Mouse (Mus musculus) cerebellum, adult 2 months (tissue): ENCODE results near the gene Cyp1a2. TPM values are rescaled to one million over a fixed set of nuclear protein-coding genes. Genes with fewer than 3 reads are reported as not detected.

Experiments used
- DNase-seq, 2 experiments: peaks; one replicate each; pipeline ENCODE4 v3.0.0; 2021
- H3K27ac ChIP-seq: fragments of 200-500 bp; 2 replicates; pipeline ENCODE4 v1.5.1; 2012; ENCODE audit warnings: low read length, control low read depth, inconsistent platforms; ENCODE audit not compliant: insufficient read depth
- H3K27me3 ChIP-seq: fragments of 200-500 bp; 2 replicates; pipeline ENCODE4 v1.6.1; 2012; ENCODE audit warnings: inconsistent platforms, mild to moderate bottlenecking, low read length, moderate library complexity; ENCODE audit not compliant: control insufficient read depth, insufficient read depth
- H3K4me1 ChIP-seq: fragments of 200-500 bp; 2 replicates; pipeline ENCODE4 v1.6.1; 2011; ENCODE audit warnings: low read length; ENCODE audit not compliant: control insufficient read depth, insufficient read depth
- H3K4me3 ChIP-seq: fragments of 200-500 bp; replicated peaks from 2 replicates; pipeline ENCODE3; 2011; ENCODE audit warnings: mild to moderate bottlenecking, low read depth, low read length, control low read depth; ENCODE audit not compliant: insufficient read depth
- CTCF ChIP-seq: fragments of 200-500 bp; IDR thresholded peaks from 2 replicates; pipeline ENCODE4 v1.5.1; 2011; ENCODE audit warnings: low read depth, mild to moderate bottlenecking, control low read depth, low read length, moderate library complexity, borderline replicate concordance; ENCODE audit not compliant: insufficient read depth
- POLR2A ChIP-seq: fragments of 200-500 bp; IDR thresholded peaks from 2 replicates; pipeline ENCODE4 v1.6.1; 2011; ENCODE audit warnings: low read length, control low read depth, borderline replicate concordance; ENCODE audit not compliant: insufficient read depth
- WGBS: fragments of 180-500 bp; shearing (Covaris S2); methylation state at CpG from one replicate; pipeline ENCODE4 v1.1.7; 2018; 5-methylcytosine and 5-hydroxymethylcytosine counted together
- polyA plus RNA-seq: library from polyadenylated mRNA; depleted of rRNA; stranded (reverse); fragments of >200 nt; gene quantifications from 2 replicates; pipeline ENCODE4 v1.2.3, GENCODE M21; 2012

Gene Cyp1a2
- polyA plus RNA-seq, 1 experiment, result not detected

DNA sequence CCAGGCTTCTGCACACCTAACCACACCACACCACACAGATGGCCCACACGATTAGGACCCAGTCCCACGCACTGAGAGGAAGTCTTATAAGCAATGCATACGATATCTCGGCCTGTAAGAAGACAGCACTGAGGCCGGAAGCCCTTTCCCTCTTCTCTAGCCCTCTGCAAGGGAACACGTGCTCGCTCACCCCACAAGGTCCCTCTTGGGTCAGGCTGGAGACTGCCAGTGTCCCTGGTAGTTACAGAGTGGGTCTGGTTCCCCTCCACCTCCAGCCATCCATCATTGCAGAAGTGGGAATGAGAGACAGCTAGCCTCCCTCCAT is 39.7 kb downstream of the Cyp1a2 start:
- WGBS, result 43% methylated on average over 7 of the region's 7 CpGs
- Histone ChIP-seq H3K27ac (no peak overlapping the region), H3K4me1 (peaks cover 25% of the 10 kb centered on the region), H3K27me3 (no peaks in the 10 kb centered on the region), H3K4me3 (peak overlapping the region; percentile 19)
- DNase-seq, result no peak
- TF ChIP-seq CTCF (no peak), POLR2A (no peak)

DNA sequence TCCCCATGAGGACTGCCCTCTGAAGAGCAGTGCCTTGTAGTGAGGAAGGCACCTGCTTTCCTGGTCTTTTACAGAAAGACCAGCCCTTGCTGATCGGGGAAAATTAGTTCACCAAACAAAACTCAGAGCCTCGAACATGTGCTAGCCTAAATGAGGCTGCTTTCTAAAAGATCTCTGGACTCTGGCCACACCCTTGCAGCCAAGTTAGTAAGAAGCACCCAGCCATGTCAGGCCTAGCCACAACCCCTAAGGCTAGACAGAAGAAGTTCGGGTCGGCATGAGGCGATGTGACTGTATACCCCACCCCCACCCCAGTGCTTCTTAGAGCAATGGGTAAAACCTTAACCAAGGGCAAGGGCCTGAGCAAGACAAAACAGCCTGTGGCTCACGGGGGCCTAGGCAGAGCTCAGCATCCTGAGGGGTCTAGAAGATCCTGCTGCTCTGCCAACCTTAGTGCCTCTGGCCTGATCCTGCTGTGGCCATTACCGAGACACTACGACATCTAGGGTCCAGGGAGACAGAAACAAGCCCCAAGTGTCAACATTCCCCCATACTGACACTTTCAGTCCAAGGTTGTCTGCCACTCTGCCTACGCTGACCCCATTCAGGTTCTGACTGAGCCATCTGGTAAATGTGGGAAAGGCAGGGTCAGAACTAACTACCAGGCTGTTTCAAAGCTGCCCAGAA is 40.2 kb downstream of the Cyp1a2 start:
- 43% methylated on average over 9 of the region's 9 CpGs for WGBS
- no peaks in the 10 kb centered on the region for H3K27me3 ChIP-seq
- DNase-seq, result no peak
- H3K27ac ChIP-seq, result no peak overlapping the region
- peak overlapping the region; percentile 19 for H3K4me3 ChIP-seq
- TF ChIP-seq CTCF (no peak), POLR2A (no peak)
- H3K4me1 ChIP-seq, result peaks cover 29% of the 10 kb centered on the region

DNA sequence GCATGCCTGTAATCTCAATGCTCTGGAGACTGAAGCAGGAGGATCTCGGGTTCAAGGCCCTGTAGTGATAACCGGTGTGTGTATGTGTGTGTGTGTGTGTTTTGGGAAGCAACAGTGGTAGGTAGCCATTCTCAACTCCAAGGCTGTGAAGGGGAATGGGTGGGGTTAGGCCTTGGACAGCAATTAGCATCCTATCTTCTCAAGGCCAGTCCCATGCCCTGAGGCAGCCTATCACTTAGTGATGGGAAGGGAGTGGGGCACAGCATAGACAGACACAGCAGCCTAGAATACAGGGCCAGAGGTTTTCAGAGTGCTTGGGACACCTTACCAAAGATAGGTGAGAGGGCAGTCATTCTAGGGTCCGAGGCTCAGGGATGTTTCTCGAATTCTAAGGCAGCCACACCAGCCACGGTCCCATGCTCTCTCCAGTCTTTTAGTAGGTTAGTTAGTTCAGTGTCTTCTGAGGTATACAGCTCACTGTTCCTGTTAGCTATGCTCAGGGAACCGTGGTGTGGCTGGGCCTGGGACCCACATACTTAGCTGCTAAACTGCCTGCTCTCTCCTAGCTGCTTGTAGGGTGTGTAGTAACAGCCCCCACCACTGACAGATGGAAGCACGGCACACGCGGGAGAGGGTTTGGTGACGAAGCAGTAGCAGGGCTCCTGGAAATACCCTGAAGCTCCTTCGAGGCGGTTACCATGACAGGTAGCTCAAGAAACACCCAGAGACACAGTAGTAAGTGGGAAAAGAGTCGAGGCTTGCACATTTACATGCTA is 41.5 kb downstream of the Cyp1a2 start:
- TF ChIP-seq POLR2A (no peak), CTCF (no peak)

DNA sequence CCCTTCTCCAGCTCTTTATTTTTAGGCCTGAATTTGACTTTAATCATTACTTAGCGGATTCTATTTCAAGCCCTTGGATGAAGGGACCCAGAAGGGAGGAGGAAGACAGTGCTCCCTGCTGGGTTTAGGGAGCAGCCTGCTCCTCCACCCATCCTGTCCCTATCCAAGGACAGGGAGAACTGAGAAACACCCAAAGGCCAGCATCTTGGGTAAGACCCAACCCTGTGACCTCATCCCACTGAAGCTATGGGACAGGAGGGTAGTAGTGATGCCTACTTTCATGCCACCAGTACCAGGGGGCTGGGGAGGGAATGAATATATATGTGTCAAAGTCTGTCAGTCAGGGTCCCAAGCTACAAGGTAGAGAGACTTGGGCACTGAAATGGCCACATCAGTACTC is 42.5 kb downstream of the Cyp1a2 start:
- WGBS, result 83% methylated on average over 1 of the region's 1 CpGs
- Histone ChIP-seq H3K27ac (no peak overlapping the region), H3K4me3 (no peak overlapping the region), H3K4me1 (peaks cover 41% of the 10 kb centered on the region), H3K27me3 (no peaks in the 10 kb centered on the region)
- no peak for DNase-seq
- TF ChIP-seq CTCF, result no peak
- no peak for TF ChIP-seq POLR2A

More for the DNA sequence above, 41.5 kb downstream of the Cyp1a2 start:
- peaks cover 41% of the 10 kb centered on the region for H3K4me1 ChIP-seq
- no peak overlapping the region for H3K27ac ChIP-seq
- DNase-seq, result no peak
- no peaks in the 10 kb centered on the region for H3K27me3 ChIP-seq
- WGBS, result 74% methylated on average over 13 of the region's 13 CpGs
- H3K4me3 ChIP-seq, result no peak overlapping the region

DNA sequence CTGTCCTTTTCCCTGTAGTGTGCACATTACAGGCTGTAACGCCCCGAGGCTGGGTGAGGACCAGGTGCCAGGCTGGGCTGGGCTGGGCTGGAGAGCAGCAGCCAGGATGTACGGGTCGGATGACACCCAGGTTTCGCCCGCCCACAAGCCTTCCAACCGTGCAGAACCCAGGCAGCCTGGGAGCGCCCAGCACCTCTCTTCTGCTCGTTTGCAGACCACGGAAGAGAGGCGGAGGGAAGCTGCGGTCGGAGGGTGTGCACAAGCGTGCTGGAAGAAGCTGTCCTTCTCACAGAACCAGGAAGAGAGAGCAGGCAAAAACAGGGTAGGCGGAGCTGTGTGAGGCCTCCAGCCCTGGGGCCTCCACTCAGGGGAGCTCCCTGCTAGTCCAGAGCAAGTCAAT is 43.1 kb downstream of the Cyp1a2 start:
- Histone ChIP-seq H3K27me3 (no peaks in the 10 kb centered on the region), H3K4me1 (peaks cover 41% of the 10 kb centered on the region), H3K4me3 (no peak overlapping the region), H3K27ac (no peak overlapping the region)
- no peak for DNase-seq
- WGBS, result 31% methylated on average over 15 of the region's 15 CpGs
- TF ChIP-seq CTCF, result no peak
- TF ChIP-seq POLR2A, result no peak

DNA sequence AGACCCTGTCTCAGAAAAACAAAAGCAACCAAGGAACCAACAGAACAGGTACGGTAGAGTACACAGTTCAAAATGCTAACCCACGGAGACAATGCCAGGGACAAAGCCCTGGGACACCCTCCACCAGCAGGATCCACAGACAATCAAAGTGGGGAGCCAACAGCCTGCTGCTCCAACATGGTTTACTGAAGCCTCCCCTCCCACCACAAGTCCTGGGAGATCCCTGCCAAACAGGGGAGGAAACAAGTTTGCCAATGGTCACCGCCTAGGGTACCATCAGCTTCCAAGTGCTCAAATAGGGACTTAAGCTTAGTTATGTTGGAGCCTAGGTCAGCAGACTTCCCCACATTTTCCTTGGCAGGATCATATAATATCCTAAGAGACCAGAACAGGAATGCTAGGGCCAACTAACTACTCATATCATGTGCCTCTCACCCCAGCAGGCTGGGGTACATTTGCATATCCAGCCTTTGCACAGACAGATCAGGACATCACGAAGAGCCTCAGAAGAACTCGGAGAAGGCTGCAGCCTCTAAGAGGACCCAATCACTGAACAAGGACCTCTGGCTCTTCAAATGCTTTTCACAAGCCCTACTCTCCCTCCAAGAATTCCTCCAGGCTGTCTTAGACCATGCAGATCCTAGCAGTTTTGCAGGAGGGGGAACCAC is 43.7 kb downstream of the Cyp1a2 start:
- peaks cover 41% of the 10 kb centered on the region for H3K4me1 ChIP-seq
- H3K4me3 ChIP-seq, result no peak overlapping the region
- TF ChIP-seq CTCF, result no peak
- no peak for TF ChIP-seq POLR2A
- DNase-seq, result no peak
- WGBS, result 62% methylated on average over 5 of the region's 5 CpGs
- no peak overlapping the region for H3K27ac ChIP-seq
- H3K27me3 ChIP-seq, result no peaks in the 10 kb centered on the region

DNA sequence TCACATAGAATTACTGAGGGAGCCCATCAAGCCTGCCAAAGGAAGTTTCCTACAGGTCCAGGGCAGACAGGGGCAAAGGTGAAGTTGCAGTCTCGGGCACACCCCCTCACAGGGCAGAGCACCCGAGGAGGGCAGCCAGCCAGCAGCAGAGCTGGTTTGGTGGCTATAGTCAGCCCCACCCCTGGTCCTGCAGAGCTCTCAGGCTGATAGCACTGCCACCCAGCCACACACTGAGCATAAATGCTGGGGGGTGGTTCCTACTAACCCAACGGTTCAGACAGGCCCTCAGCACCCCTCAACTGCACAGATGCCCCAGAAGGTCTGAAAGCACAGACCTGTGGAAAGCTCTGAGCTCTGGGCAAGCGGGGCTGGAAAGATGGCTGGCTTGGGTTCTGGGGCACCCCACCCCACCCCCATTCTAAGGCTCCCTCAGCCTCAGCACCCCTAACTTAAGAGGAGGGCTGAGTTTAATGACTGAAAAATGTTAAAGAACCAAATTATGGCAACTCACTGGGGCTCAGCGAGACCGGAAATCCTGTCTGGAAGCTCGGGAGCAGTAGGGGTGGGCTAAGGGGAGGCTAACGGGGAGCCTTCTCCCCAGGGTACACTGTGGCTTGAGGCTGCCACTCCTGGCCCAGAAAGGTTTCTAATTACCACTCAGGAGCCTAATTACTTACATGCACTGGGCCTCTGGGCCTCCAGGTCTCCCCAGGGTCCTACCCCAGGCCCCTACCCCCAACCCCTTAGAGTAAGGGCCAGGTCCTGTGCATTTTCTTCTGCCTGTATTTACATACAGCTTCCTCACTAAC is 44.6 kb downstream of the Cyp1a2 start:
- 47% methylated on average over 8 of the region's 8 CpGs for WGBS
- Histone ChIP-seq H3K4me1 (peaks cover 48% of the 10 kb centered on the region), H3K27me3 (no peaks in the 10 kb centered on the region), H3K4me3 (no peak overlapping the region), H3K27ac (no peak overlapping the region)
- TF ChIP-seq CTCF, result no peak
- no peak for TF ChIP-seq POLR2A
- no peak for DNase-seq
